Mouse (Mus musculus) stomach, adult 2 months (tissue): ENCODE results near the gene Ugt1a6b. TPM values are rescaled to one million over a fixed set of nuclear protein-coding genes. Genes with fewer than 3 reads are reported as not detected.

Experiments used
- polyA plus RNA-seq: library from polyadenylated mRNA; depleted of rRNA; stranded (reverse); fragments of >200 nt; gene quantifications from 2 replicates; pipeline ENCODE4 v1.2.3, GENCODE M21; 2012; rRNA removed

Gene Ugt1a6b
- 17.2 and 29.8 TPM in 2 replicates for polyA plus RNA-seq

DNA sequence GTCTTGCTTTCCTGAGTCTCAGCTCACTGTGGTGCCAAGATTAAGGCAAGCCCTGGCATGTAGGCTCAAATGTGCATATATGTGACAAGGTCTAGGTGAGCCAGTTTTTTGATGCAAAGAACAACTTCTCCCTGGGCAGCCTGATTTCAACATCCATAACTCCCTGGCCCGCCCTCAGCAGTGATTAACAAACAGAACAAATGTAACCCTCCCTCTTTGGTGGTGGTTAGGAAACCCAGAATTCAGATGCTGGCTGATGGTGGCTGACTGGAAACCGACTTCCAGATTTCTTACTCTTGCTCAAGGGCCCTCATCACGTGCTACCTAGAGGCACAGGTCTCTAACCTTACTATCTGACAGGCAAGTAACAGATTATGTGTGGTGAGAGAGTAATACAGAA lies at the start of gene Ugt1a6b:
Ugt1a6b (plus strand) TSS at position 234 of the 400 bp plus-strand sequence.

GRCm38 (mm10) chr1:88055088-88055487 lies 48.0 kb upstream of the Ugt1a6b start, which contains the start of gene Ugt1a10:
TSS of gene Ugt1a10 (plus strand) at chr1:88055388.

DNA sequence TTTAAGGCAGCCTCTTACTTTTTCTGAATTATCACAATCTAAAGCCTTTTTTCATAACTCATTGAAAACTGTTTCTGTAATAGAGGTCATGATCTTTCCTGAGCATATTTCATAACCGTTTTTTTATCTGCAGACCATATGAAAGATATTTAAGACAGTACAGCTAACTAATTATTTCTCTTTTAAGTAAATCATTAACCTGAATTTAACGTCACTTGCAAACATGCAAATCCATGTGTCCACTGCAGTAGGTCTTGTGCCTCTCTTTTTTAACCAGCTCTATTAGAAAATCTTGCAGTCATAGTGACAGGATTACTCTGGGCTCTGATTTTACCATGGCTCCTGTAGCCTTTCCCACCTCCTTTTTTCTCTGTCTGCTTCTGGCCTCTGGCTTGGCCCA lies 32.6 kb upstream of the Ugt1a6b start, which contains the start of gene Ugt1a9:
Ugt1a9 (plus strand) TSS at position 306 of the 400 bp plus-strand sequence.

GRCm38 (mm10) chr1:88087513-88087912 lies 15.5 kb upstream of the Ugt1a6b start, which contains the start of gene Ugt1a8:
TSS of gene Ugt1a8 (plus strand) at chr1:88087813.

DNA sequence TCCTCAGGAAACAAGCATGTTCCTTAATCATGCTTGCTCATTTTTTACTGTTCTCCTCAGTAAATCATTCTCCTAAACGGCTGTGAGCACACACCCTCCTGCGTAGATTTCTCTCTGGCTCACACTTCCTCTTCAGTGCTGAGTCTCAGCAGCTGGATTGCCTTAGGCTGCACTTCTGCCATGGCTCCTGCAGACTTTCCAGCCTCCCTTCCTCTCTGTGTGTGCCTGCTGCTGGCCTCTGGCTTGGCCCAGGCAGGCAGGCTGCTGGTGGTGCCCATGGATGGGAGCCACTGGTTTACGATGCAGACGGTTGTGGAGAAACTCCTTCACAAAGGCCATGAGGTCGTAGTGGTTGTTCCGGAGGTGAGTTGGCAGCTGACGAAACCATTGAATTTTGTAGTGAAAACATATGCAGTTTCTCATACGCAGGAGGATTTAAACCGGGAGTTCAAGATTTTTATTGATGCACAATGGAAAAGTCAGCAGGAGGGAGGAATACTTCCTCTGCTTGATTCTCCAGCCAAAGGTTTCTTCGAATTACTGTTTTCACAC lies 8.0 kb upstream of the Ugt1a6b start, which contains the start of gene Ugt1a7c:
Ugt1a7c (plus strand) TSS at position 122 of the 552 bp plus-strand sequence.

DNA sequence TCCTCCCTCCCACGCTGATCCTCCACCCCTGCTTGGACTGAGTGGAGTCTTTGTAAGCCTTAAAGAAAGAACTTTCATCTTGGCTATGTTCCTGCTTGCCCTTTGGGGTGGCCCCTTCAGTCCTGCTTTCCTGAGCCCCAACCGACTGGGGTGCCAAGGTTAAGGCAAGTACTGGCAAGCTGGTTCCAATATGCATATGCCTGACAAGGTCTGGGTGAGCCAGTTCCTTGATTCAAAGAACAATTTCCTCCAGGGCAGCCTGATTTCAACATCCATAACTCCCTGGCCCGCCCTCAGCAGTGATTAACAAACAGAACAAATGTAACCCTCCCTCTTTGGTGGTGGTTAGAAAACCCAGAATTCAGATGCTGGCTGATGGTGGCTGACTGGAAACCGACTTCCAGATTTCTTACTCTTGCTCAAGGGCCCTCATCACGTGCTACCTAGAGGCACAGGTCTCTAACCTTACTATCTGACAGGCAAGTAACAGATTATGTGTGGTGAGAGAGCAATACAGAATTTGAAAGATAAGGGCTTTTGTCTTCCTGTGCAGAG lies 31.5 kb downstream of the Ugt1a6b start, which contains the start of gene Ugt1a6a:
Ugt1a6a (plus strand) TSS at position 353 of the 555 bp plus-strand sequence.

GRCm38 (mm10) chr1:88165711-88166110 lies 62.7 kb downstream of the Ugt1a6b start, which contains the start of gene Ugt1a5:
TSS of gene Ugt1a5 (plus strand) at chr1:88166012.

GRCm38 (mm10) chr1:88200456-88200855 lies 97.4 kb downstream of the Ugt1a6b start, which contains the start of gene Ugt1a2:
TSS of gene Ugt1a2 (plus strand) at chr1:88200601.

DNA sequence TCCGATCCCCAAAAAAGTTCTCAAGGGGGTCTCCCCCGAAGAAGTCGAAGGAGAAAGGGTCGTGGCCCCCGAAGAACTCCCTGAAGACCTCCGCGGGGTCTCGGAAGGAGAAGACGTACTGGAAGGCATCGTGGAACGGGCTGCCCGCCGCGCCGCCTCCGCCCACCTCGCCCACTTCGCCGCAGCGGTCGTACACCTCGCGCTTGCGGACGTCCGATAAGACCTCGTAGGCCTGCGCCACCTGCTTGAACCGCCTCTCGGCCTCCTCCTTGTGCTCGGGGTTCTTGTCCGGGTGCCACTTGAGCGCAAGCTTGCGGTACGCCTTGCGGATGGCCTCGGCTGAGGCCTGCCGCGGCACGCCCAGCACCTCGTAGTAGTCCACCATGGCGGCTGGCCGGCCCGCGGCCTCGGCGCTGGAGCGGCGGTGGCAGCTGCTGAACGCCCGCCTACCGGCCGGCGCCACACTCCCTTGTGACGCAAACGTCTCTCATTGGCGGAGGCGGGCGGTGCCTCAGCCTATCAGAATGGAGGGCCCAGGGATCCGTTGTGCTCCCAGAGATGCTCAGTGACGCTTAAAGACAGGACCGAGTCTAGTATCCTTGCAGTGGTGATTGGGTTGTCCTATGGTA lies 102.4 kb downstream of the Ugt1a6b start, which contains the start of gene Dnajb3:
Dnajb3 (minus strand) TSS at position 489 of the 629 bp plus-strand sequence.

DNA sequence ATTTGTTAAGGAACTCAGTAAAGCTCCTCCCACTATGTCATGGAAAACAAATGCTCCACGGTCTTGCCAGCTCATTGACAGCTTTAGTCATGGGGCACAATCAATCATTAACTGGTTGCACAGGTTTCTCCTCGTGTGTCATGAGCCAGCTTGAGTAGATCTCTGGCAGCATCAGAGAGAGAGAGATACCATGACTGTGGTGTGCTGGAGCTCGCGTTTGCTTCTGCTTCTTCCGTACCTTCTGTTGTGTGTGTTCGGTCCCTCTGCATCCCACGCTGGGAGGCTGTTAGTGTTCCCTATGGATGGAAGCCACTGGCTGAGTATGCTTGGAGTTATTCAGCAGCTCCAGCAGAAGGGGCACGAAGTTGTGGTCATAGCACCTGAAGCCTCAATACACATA lies 108.8 kb downstream of the Ugt1a6b start, which contains the start of gene Ugt1a1:
Ugt1a1 (plus strand) TSS at position 148 of the 400 bp plus-strand sequence.

GRCm38 (mm10) chr1:88226670-88227379 lies 123.8 kb downstream of the Ugt1a6b start, which contains the start of gene Mroh2a:
TSS of gene Mroh2a (plus strand) at chr1:88226986.

Other genes with a start within 250 kb of the Ugt1a6b start
- gene Dgkd, start 250.0 kb upstream of the Ugt1a6b start, polyA plus RNA-seq: 12.4 and 14.8 TPM in 2 replicates
- 1.6 and 1.9 TPM in 2 replicates for gene Usp40, start 94.7 kb upstream of the Ugt1a6b start, polyA plus RNA-seq
- not detected in 2 replicates for gene Ugt1a10, start 47.9 kb upstream of the Ugt1a6b start, polyA plus RNA-seq
- 0.09 TPM in 1 of 2 replicates, not detected in the other for gene Ugt1a9, start 32.5 kb upstream of the Ugt1a6b start, polyA plus RNA-seq
- gene Ugt1a8, start 15.4 kb upstream of the Ugt1a6b start, polyA plus RNA-seq: not detected in 2 replicates
- 5.6 and 12.9 TPM in 2 replicates for gene Ugt1a7c, start 8.2 kb upstream of the Ugt1a6b start, polyA plus RNA-seq
- 14.9 and 21.4 TPM in 2 replicates for gene Ugt1a6a, start 31.6 kb downstream of the Ugt1a6b start, polyA plus RNA-seq
- gene Ugt1a5, start 62.8 kb downstream of the Ugt1a6b start, polyA plus RNA-seq: 0.04 and 0.32 TPM in 2 replicates
- 0.09 TPM in 1 of 2 replicates, not detected in the other for gene Ugt1a2, start 97.3 kb downstream of the Ugt1a6b start, polyA plus RNA-seq
- 0.15 and 0.60 TPM in 2 replicates for gene Dnajb3, start 102.5 kb downstream of the Ugt1a6b start, polyA plus RNA-seq
- 1.1 and 1.6 TPM in 2 replicates for gene Ugt1a1, start 108.7 kb downstream of the Ugt1a6b start, polyA plus RNA-seq
- gene Mroh2a, start 123.7 kb downstream of the Ugt1a6b start, polyA plus RNA-seq: 0.19 and 0.48 TPM in 2 replicates
- 5.2 and 6.9 TPM in 2 replicates for gene Hjurp, start 174.4 kb downstream of the Ugt1a6b start, polyA plus RNA-seq
- gene Trpm8, start 174.4 kb downstream of the Ugt1a6b start, polyA plus RNA-seq: not detected in 2 replicates